Mouse (Mus musculus): ENCODE measurements around the gene Dclre1a. TPM values are rescaled to one million over a fixed set of nuclear protein-coding genes. Genes with fewer than 3 reads are reported as not detected.

The Dclre1a gene
- polyA plus RNA-seq, 1 experiment = 9.5 TPM

DNA sequence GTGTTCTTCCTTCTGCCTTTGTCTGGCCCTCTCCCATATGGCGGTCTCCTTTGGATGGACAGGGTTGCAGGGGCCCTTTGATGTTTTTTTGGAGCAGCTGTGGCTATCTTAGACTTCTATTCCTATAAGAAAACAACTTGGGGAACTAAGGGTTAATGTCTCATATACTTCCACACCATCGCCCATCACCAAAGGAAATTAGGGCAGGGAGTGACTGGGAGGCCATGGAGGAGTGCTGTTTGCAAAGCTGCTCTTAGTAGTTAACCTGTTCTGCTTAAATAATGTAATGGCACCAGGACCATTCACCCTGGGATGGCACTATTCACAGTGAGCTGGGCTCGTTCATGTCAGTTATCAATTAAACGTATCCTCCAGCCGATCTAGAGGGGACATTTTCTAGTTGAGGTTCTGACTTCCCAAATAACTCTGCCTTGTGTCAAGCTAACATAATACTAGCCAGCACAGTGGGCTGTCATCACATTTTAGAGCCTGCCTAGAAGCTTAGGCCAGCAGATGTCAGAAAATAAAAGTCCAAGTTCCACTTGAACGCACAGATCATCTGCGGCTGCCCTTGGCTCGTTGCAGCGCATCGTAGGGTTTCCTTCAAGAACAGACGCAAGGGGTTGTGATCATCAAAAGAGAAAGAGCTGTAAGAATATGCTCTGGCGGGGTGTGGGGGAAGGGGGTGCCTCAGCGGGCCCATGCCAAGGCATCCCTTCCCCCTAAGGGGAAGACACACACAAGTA is 63.2 kb downstream of the Dclre1a start:
- DNase-seq (ENCODE audit: low spot score) = no peak

Other genes with a start within 250 kb of the Dclre1a start
- 0.11 and 0.16 TPM in 2 replicates for gene Nrap, start 158.2 kb downstream of the Dclre1a start, polyA plus RNA-seq (2012; rRNA removed)
- 14.4 and 16.7 TPM in 2 replicates for gene Casp7, start 151.1 kb downstream of the Dclre1a start, polyA plus RNA-seq (2012; rRNA removed)
- 1.1 and 1.4 TPM in 2 replicates for gene Plekhs1, start 86.6 kb downstream of the Dclre1a start, polyA plus RNA-seq (2012; rRNA removed)
- 12.1 and 12.7 TPM in 2 replicates for gene Nhlrc2, start within 50 bp of the Dclre1a start, polyA plus RNA-seq (2012; rRNA removed)
- gene Adrb1, start 174.0 kb upstream of the Dclre1a start, polyA plus RNA-seq (2012; rRNA removed) = 1.0 TPM in 2 replicates

Data from urinary bladder, adult 2 months (tissue).